Mouse (Mus musculus) CH12.LX (cell line): ENCODE results near the gene Ephx1.

ENCODE experiments used
- CTCF ChIP-seq, 2 experiments: IDR thresholded peaks in 1 of 2; conservative IDR thresholded peaks in 1 of 2; 2 replicates each; pipeline ENCODE4 v1.5.1; 2011 to 2012; ENCODE audit warnings: low read depth in 2 of 2, low read length in 2 of 2, improper control_type of control experiment in 1 of 2, inconsistent platforms in 1 of 2, mild to moderate bottlenecking in 1 of 2, moderate library complexity in 1 of 2
- EP300 ChIP-seq: IDR thresholded peaks from 2 replicates; pipeline ENCODE4 v1.6.1; 2011; ENCODE audit warnings: low read length, improper control_type of control experiment
- JUND ChIP-seq: conservative IDR thresholded peaks from 2 replicates; pipeline ENCODE4 v1.6.1; 2011; ENCODE audit warnings: low read depth, low read length, improper control_type of control experiment
- MEF2A ChIP-seq: IDR thresholded peaks from 2 replicates; pipeline ENCODE4 v1.6.1; 2014; ENCODE audit warnings: low read depth, mild to moderate bottlenecking, inconsistent platforms, low read length, improper control_type of control experiment, borderline replicate concordance
- POLR2A ChIP-seq: IDR thresholded peaks from 2 replicates; pipeline ENCODE4 v1.6.1; 2011; ENCODE audit warnings: low read depth, mild to moderate bottlenecking, improper control_type of control experiment, low read length
- SIN3A ChIP-seq: IDR thresholded peaks from 2 replicates; pipeline ENCODE4 v1.6.1; 2012; ENCODE audit warnings: low read length, improper control_type of control experiment, inconsistent platforms

DNA sequence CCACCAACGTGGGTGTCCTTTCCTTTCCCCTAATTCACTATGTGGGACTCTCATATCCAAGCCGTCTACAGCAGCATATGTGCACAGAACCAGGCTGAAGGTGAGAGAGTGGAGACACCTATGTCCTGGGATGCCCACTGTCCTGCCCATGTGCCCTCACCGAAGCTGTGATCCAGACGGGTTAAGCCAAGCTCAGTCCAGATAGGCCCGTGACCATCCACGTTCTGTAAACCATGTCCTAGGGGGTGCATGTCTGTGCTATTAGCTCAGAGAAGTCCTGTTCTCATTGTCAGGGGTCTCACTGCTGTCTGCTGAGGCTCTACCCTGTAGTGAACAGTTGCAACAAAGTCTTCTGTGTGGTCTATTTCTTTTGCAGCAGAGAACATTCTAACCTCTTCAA lies 12.9 kb downstream of the Ephx1 start:
- TF ChIP-seq EP300 (no peak), SIN3A (no peak), CTCF (conservative IDR thresholded peaks at IDR 0.05 in 1 of 2, IDR thresholded peaks at IDR 0.05 in 1 of 2; ENCODE audit: low read depth in 2 of 2, low read length in 2 of 2) (no peak), MEF2A (no peak), JUND (no peak), POLR2A (no peak)
